Mouse (Mus musculus): ENCODE results near the gene Nr5a2.

Gene Nr5a2

GRCm38 (mm10) chr1:136910144-136910543 is 50.1 kb downstream of the Nr5a2 start:
- no peak for DNase-seq (ENCODE audit: low read depth, low spot score)

DNA sequence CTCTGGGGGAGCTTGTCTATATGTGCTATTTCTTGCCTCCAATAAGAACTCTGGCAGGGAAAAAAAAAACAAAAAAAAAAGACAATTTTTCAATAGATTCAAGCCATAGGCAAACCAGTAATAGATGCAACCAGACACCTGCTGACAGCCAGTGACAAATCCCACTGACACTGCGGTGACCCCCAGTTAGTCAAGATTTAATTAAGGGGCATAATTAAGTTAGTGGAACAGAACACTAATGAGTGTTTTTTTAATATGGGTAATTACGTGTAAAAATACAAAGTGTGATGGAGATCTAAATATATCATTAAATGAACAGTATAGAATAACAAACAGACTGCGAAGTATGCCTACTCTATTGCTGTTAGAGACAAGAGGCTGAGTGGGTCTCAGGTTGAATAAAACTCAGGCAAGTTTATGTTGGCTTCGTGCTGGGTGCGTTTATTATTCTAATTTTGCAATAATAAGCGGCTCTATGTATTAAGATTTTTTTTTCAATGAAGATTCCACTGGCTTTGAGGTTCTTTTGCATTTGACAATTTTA is 50.7 kb downstream of the Nr5a2 start:
- DNase-seq (ENCODE audit: low read depth, low spot score): no peak

- no peak for DNase-seq (ENCODE audit: low read depth, low spot score)
These were observed 62.1 kb downstream of the Nr5a2 start for GRCm38 (mm10) chr1:136898130-136898529.

- DNase-seq (ENCODE audit: low read depth, low spot score): no peak
These were observed 63.9 kb downstream of the Nr5a2 start for GRCm38 (mm10) chr1:136896351-136896750.

DNA sequence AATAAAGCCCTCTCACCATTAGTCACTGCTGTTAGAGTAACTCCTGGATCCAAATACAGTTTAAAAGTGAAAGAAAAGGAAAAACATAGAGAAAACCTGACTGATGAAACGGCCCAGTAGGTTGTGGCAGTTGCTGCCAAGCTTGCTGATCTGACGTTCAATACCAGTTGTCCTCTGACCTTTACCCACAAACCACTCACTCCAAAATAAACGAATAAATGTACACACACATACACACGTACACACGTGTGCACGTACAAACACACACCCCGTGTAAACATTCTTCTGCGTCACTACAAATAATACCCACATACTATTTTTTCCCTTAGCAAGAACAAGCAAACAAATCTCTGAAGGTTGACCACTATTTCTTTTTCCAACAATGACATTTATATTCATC is 64.4 kb downstream of the Nr5a2 start:
- DNase-seq (ENCODE audit: low read depth, low spot score): no peak

- DNase-seq (ENCODE audit: low read depth, low spot score): no peak
These were observed 65.5 kb downstream of the Nr5a2 start for GRCm38 (mm10) chr1:136894753-136895152.

- no peak for DNase-seq (ENCODE audit: low read depth, low spot score)
These were observed 67.1 kb downstream of the Nr5a2 start for GRCm38 (mm10) chr1:136893162-136893561.

DNA sequence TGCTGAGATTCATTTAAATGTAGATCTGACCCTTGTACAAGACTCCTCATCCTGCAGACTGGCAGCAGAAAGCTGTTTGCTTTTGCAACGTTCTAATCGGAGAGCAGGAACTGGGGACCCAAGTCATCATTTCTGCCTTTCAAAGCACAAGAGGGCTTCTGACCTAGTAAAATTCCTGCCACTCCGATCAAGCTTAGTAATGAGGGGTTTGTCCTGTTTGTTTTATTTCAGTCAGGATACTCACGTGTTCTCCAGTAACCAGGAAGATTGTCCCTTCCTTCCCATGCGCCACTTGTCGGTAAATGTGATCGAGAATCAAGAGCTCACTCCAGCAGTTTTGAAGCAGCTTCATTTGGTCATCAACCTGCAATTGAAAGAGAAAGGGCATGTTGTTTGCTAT is 69.8 kb downstream of the Nr5a2 start:
- DNase-seq (ENCODE audit: low read depth, low spot score): no peak

GRCm38 (mm10) chr1:136888704-136889103 is 71.5 kb downstream of the Nr5a2 start:
- DNase-seq (ENCODE audit: low read depth, low spot score): no peak

GRCm38 (mm10) chr1:136886678-136887077 is 73.6 kb downstream of the Nr5a2 start:
- DNase-seq (ENCODE audit: low read depth, low spot score): no peak

- no peak for DNase-seq (ENCODE audit: low read depth, low spot score)
These were observed 76.6 kb downstream of the Nr5a2 start for GRCm38 (mm10) chr1:136883458-136884174.

DNA sequence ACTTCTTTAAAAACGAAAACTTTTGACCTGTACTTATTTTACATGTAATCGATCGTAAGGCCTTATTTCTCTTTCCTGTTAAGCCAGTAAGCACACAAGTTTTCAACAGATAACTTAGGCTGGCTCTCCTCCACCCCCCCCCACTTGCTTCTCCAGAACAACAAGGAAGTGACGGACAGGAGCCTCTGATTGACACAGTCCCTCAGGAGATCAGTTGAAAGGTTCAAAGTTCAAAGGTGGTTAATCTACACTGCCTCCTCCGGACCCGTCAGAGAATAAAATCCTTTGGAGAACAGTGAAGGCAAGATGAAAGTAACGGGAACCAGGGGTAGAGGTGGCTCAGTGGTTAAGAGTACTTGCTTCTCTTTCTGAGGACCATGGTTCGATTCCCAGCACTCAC is 80.0 kb downstream of the Nr5a2 start:
- no peak for DNase-seq (ENCODE audit: low read depth, low spot score)

- DNase-seq (ENCODE audit: low read depth, low spot score): no peak
These were observed 85.2 kb downstream of the Nr5a2 start for GRCm38 (mm10) chr1:136875006-136875405.

GRCm38 (mm10) chr1:136868955-136869354 is 91.3 kb downstream of the Nr5a2 start:
- no peak for DNase-seq (ENCODE audit: low read depth, low spot score)

DNA sequence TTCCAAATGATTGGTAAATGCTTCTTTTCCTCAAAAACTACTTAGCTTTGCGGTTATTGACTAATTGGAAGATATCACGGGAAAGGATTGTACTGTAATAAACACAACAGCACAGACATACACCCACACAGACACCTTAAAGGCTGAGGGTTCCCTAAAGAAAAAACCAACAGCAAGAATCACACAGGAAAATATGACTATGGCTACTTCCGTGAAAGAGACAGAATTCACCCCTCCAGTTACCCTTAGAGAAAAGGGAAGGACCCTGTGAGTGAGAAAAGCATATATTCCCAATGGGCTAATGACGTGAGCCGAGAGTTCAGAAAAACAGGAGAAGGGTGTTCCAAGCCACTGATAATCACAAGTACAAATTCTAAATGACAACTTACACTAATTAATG is 92.0 kb downstream of the Nr5a2 start:
- no peak for DNase-seq (ENCODE audit: low read depth, low spot score)

DNA sequence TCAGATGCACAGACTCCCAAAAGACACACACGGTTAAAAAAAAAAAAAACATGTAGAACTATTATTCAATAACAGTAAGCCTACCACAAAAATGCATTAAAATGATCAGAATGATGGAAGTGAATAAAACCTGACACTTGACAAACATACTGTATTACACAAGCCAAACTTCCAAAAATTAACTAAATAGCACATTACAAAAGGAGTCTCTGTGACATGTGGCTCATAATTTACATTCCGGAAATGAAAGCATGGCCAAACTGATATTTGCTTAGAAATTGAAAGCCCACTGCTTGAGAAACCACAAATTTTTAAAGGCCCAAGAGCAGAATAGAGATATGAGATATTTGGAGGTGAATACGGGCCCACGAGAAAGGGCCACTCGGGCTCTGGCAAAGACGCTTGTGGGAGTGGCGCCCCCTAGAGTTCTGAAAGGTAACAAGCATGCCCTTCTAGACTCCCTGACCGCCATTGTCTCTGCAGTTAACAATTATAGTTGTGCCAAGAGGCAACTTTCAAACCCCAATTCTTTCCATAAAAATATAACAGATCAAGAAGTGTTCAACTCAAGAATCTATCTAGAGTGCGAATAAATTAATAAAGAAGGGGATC is 93.7 kb downstream of the Nr5a2 start:
- no peak for DNase-seq (ENCODE audit: low read depth, low spot score)

- no peak for DNase-seq (ENCODE audit: low read depth, low spot score)
These were observed 97.0 kb downstream of the Nr5a2 start for GRCm38 (mm10) chr1:136863209-136863608.

- DNase-seq (ENCODE audit: low read depth, low spot score): no peak
These were observed 100.8 kb downstream of the Nr5a2 start for GRCm38 (mm10) chr1:136859454-136859853.

GRCm38 (mm10) chr1:136858724-136859123 is 101.5 kb downstream of the Nr5a2 start:
- DNase-seq (ENCODE audit: low read depth, low spot score): no peak

DNA sequence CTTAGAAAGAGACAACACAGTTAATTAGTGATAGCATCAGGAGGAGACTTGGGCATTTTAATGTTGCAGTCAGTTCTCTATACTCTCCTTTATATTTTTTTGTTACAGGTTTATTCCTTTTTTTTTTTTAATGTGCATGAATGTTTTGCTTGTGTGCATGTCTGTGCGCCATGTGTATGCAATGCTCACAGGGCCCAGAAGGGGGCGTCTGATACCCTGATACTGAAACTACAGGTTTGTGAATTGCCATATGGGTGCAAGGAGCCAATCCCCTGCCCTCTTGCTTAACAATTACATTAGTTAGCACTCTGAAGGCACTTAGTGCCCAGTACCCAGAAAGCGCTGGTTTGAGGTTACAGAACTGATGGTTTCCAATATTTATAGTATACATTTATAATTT is 104.1 kb downstream of the Nr5a2 start:
- no peak for DNase-seq (ENCODE audit: low read depth, low spot score)

DNA sequence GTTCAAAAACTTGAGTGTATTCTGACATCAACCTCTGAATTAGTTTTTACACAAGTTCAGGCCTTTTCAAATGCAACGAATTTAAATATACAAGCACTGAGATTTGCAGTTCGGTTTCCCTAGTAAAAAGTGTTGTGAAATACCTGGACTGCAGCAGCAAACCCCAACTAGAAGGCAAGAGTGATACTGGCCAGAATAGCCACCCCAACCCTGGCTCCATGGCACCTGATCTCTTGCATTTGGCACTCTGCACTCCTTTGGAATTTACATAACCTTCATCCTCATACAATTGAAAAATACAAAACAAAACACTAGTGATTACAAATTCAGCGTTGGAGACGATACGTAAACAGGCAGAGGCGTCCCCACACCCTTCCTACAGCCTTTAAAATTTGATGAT is 111.5 kb downstream of the Nr5a2 start:
- DNase-seq (ENCODE audit: low read depth, low spot score): no peak

DNA sequence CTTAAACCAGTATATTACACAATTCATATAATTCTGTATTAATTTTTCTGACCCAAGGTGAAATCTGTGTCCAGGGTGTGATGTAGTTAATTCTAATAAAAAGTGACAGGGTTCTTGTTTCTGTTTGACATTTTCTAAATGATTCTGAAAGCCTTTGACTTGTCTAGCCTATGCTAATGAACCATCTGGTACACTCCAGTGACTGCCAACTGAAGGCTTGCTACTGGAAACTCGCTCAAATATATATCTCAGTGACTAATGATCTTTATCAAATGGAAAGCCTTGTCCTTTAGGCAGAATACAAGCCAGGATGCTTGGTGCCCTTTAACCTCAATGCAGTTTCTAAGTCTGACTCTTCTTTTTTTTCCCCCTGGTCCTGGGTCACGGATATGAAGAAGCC is 114.2 kb downstream of the Nr5a2 start:
- no peak for DNase-seq (ENCODE audit: low read depth, low spot score)

DNA sequence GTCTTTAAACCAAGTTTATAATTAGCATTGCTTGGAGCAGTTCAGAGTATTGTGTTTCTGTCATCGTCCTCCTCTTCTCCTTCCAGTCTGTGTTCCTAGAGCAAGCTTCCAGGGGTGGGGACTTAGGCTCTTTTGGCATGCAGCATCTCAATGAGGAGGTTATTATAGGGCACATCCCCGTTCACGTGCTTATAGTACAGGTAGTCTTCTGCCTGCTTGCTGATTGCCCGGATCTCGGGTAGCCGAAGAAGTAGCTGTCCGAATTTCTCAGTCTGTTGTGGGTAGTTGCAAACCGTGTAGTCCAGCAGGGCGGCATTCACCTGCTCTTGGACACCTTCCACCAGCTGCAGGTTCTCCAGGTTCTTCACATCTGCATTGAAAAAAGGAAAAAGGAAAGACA is 114.9 kb downstream of the Nr5a2 start:
- no peak for DNase-seq (ENCODE audit: low read depth, low spot score)
